Mouse (Mus musculus) kidney, postnatal 10 days (tissue): ENCODE data around the gene Olfr1166.
"Not testable (repeated sequence)": the region's sequence is repeated elsewhere in the genome, so short reads cannot be mapped to it uniquely, and the experiment has no call there.

Source experiments
- DNase-seq: peaks from one replicate; pipeline ENCODE4 v3.0.0; 2021; ENCODE audit warnings: mixed read lengths

Gene Olfr1166

DNA sequence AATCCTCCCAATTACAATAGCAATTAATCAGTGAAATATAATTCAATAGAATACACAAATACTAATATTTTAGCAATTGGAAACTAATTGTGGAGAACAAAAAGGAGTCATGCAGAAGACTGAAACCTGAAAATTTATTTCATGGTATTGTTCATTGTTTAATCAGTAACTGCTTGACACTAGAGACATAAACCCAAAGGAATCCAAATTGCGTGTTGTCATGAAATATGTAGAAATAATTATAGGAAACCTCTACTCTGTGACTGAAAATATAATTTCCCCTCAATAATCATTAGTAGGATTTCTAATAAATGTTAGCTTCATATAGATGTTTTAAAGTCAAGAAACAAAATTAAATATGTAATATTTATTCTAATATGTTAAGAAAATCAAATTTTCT, at the start of gene Olfr1166:
Gene Olfr1166 (minus strand): TSS at position 101 of the 400 bp plus-strand sequence.
- no peak for DNase-seq

DNA sequence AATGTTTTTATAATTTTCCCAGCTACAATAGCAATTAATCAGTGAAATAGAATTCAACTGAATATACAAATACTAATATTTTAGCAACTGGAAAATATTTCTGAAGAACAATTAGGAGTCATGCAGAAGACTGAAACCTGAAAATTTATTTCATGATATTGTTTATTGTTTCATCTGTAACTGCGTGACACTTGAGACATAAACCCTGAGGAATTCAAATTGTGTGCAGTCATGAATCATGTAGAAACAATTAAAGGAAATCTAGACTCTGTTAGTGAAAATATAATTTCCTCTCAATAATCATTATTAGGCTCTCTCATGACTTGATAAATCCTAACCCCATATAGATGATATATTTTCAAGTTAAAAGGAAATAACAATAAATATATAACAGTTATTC, 27.0 kb upstream of the Olfr1166 start, which contains the start of gene Olfr1167:
Gene Olfr1167 (minus strand): TSS at position 101 of the 400 bp plus-strand sequence.
- DNase-seq = not testable (repeated sequence)

DNA sequence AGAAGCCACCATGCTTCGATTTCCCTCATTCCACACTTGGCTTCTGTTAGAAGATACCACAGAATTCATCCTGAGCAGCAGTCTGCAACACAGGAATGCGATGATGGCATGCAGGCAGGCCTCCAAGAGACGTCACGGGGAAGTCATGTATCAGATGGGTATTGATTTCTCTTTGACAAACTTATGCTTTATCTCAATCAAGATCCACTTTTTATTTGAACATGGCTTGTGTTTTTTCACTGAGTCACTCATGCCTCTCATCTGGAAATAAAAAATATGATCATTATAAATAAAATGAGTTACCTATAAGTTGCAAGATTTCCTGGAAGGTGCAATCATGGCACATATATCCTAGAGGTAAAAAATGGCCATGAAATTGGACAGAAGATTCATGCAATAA, 34.2 kb downstream of the Olfr1166 start, which contains the start of gene Olfr1164:
Gene Olfr1164 (minus strand): TSS at position 101 of the 400 bp plus-strand sequence.
- no peak for DNase-seq
